20 mouse cellular contexts compared by ENCODE assay signal in genomic region chr9:44144718-44145060, GRCm38 (mm10). TPM values are rescaled to one million over a fixed set of nuclear protein-coding genes. Genes with fewer than 3 reads are reported as not detected.
DNase-seq lines count a peak whose midpoint lies in the region; ATAC-seq and TF ChIP-seq lines count a peak whose summit lies in the region.
"Had no signal": no experiment of that assay in that cellular context is flagged by ENCODE, and none has a peak within 500 bp of the region (broad histone marks: within the 10 kb centered on the region; RNA-seq: fewer than 3 reads in every experiment).

No protein-coding gene starts in this region.

- H3K27ac ChIP-seq in heart, embryonic 15.5 days, result peak overlapping the region; percentile 40
- H3K27ac ChIP-seq in heart, embryonic 11.5 days (ENCODE audit: low read depth, low read length), result no peak overlapping the region
- 0 out of 2 replicates have a peak overlapping the region, but pooled peaks have one; percentile 6 for H3K27ac ChIP-seq in lung, embryonic 15.5 days
- H3K27ac ChIP-seq in lung, postnatal 0 days (ENCODE audit: low read length), result no peak overlapping the region
- H3K27ac ChIP-seq in stomach, postnatal 0 days (replicated peaks), result peak overlapping the region; percentile 58; the same call in 1 of the 2 replicates
- H3K27ac ChIP-seq: forebrain, embryonic 13.5 days; midbrain, embryonic 13.5 days; neural tube, embryonic 13.5 days had no signal

- no peaks in the 10 kb centered on the region for H3K9me3 ChIP-seq in heart, embryonic 15.5 days (replicated peaks)
- no peaks in the 10 kb centered on the region for H3K9me3 ChIP-seq in heart, embryonic 11.5 days (replicated peaks; ENCODE audit: control insufficient read depth, low read length)
- H3K9me3 ChIP-seq in lung, embryonic 15.5 days, result no peaks in the 10 kb centered on the region
- H3K9me3 ChIP-seq in lung, postnatal 0 days (ENCODE audit: low read length), result no peaks in the 10 kb centered on the region
- H3K9me3 ChIP-seq in stomach, postnatal 0 days (ENCODE audit: control insufficient read depth, low read length), result no peaks in the 10 kb centered on the region
- H3K9me3 ChIP-seq: forebrain, embryonic 13.5 days; midbrain, embryonic 13.5 days; neural tube, embryonic 13.5 days had no signal

- no peak overlapping the region for H3K9ac ChIP-seq in heart, embryonic 15.5 days
- H3K9ac ChIP-seq in heart, embryonic 11.5 days (ENCODE audit: low read depth, low read length), result no peak overlapping the region
- no peak overlapping the region for H3K9ac ChIP-seq in lung, embryonic 15.5 days
- no peak overlapping the region for H3K9ac ChIP-seq in lung, postnatal 0 days (replicated peaks; ENCODE audit: low read depth)
- H3K9ac ChIP-seq in stomach, postnatal 0 days (ENCODE audit: low read length), result no peak overlapping the region
- H3K9ac ChIP-seq: forebrain, embryonic 13.5 days; midbrain, embryonic 13.5 days; neural tube, embryonic 13.5 days had no signal

- DNase-seq in lung, postnatal 0 days (ENCODE audit: low spot score), result no peak
- DNase-seq in cerebellum, adult 9-11 months, result peak; percentile 84
- DNase-seq in stomach, postnatal 0 days (ENCODE audit: low spot score), result no peak
- DNase-seq in right cerebral cortex, postnatal 14 days, result no peak
- DNase-seq: layer of hippocampus, postnatal 36 days; liver; lung, postnatal 14 days; thymus, adult 18-20 months had no signal

- TF ChIP-seq EP300 in lung, postnatal 0 days (IDR thresholded peaks at IDR 0.05), result no peak
- TF ChIP-seq EP300 in stomach, postnatal 0 days (optimal IDR thresholded peaks at IDR 0.05), result no peak

- H3K4me3 ChIP-seq in heart, embryonic 15.5 days, result no peak overlapping the region
- no peak overlapping the region for H3K4me3 ChIP-seq in heart, embryonic 11.5 days (ENCODE audit: low read depth, low read length)
- no peak overlapping the region for H3K4me3 ChIP-seq in lung, embryonic 15.5 days
- no peak overlapping the region for H3K4me3 ChIP-seq in lung, postnatal 0 days (ENCODE audit: low read depth, low read length)
- H3K4me3 ChIP-seq in stomach, postnatal 0 days (ENCODE audit: low read depth, low read length), result no peak overlapping the region
- H3K4me3 ChIP-seq: forebrain, embryonic 13.5 days; midbrain, embryonic 13.5 days; neural tube, embryonic 13.5 days had no signal

- no peak overlapping the region for H3K4me2 ChIP-seq in heart, embryonic 15.5 days
- H3K4me2 ChIP-seq in heart, embryonic 11.5 days, result no peak overlapping the region
- H3K4me2 ChIP-seq in lung, embryonic 15.5 days, result no peak overlapping the region
- H3K4me2 ChIP-seq in lung, postnatal 0 days (replicated peaks; ENCODE audit: low read depth, low read length), result no peak overlapping the region
- no peak overlapping the region for H3K4me2 ChIP-seq in stomach, postnatal 0 days (replicated peaks; ENCODE audit: low read depth)
- H3K4me2 ChIP-seq: forebrain, embryonic 13.5 days; midbrain, embryonic 13.5 days; neural tube, embryonic 13.5 days had no signal

- peaks cover 61% of the 10 kb centered on the region for H3K36me3 ChIP-seq in heart, embryonic 15.5 days
- peaks cover 17% of the 10 kb centered on the region for H3K36me3 ChIP-seq in heart, embryonic 11.5 days (ENCODE audit: control insufficient read depth, insufficient read depth, low read length)
- H3K36me3 ChIP-seq in lung, embryonic 15.5 days, result peaks cover 35% of the 10 kb centered on the region
- peaks cover 10% of the 10 kb centered on the region for H3K36me3 ChIP-seq in lung, postnatal 0 days (ENCODE audit: insufficient read depth, low read length)
- H3K36me3 ChIP-seq in stomach, postnatal 0 days (ENCODE audit: control insufficient read depth, insufficient read depth, low read length), result 0 out of 2 replicates have a peak, but pooled peaks cover 2% of the 10 kb centered on the region

- no peak for TF ChIP-seq CTCF in lung, postnatal 0 days (IDR thresholded peaks at IDR 0.05)
- no peak for TF ChIP-seq CTCF in stomach, postnatal 0 days (IDR thresholded peaks at IDR 0.05; ENCODE audit: low read depth)

- peaks cover 31% of the 10 kb centered on the region for H3K4me1 ChIP-seq in heart, embryonic 15.5 days (replicated peaks)
- 0 out of 2 replicates have a peak, but pooled peaks cover 2% of the 10 kb centered on the region for H3K4me1 ChIP-seq in heart, embryonic 11.5 days (ENCODE audit: control insufficient read depth, insufficient read depth, low read length)
- H3K4me1 ChIP-seq in lung, embryonic 15.5 days, result no peaks in the 10 kb centered on the region
- no peaks in the 10 kb centered on the region for H3K4me1 ChIP-seq in lung, postnatal 0 days (ENCODE audit: insufficient read depth, low read depth, low read length)
- no peaks in the 10 kb centered on the region; the same call in 1 of the 2 replicates for H3K4me1 ChIP-seq in stomach, postnatal 0 days (replicated peaks; ENCODE audit: control insufficient read depth, insufficient read depth)
- H3K4me1 ChIP-seq: midbrain, embryonic 13.5 days; neural tube, embryonic 13.5 days had no signal

- ATAC-seq in heart, embryonic 15.5 days (replicated peaks; ENCODE audit: insufficient number of reproducible peaks, insufficient read depth, low FRiP score, low read depth), result no peak
- ATAC-seq in heart, embryonic 11.5 days (replicated peaks; ENCODE audit: insufficient number of reproducible peaks, low FRiP score, low TSS enrichment), result no peak
- no peak for ATAC-seq in lung, embryonic 15.5 days (ENCODE audit: borderline replicate concordance, extremely low read depth, low FRiP score, low TSS enrichment)
- no peak for ATAC-seq in lung, postnatal 0 days
- no peak for ATAC-seq in stomach, postnatal 0 days (ENCODE audit: low FRiP score, low TSS enrichment)
- ATAC-seq in inflammation-experienced regulatory T-cells, adult 6 months, result no peak
- ATAC-seq: forebrain, embryonic 13.5 days; hindbrain, embryonic 16.5 days; intestine, postnatal 0 days; Patski had no signal

- H3K27me3 ChIP-seq in heart, embryonic 15.5 days, result no peaks in the 10 kb centered on the region
- no peaks in the 10 kb centered on the region for H3K27me3 ChIP-seq in heart, embryonic 11.5 days (ENCODE audit: control insufficient read depth, insufficient read depth, low read length)
- no peaks in the 10 kb centered on the region for H3K27me3 ChIP-seq in lung, embryonic 15.5 days
- H3K27me3 ChIP-seq in lung, postnatal 0 days (replicated peaks; ENCODE audit: insufficient read depth, low read length), result no peaks in the 10 kb centered on the region
- H3K27me3 ChIP-seq in stomach, postnatal 0 days (ENCODE audit: control insufficient read depth, insufficient read depth, low read length), result no peaks in the 10 kb centered on the region
- H3K27me3 ChIP-seq: forebrain, embryonic 13.5 days; midbrain, embryonic 13.5 days; neural tube, embryonic 13.5 days; Patski had no signal

RNA-seq across cellular contexts. Expression of gene Mcam, which starts 10.4 kb away (rescaled TPM):
- polyA plus RNA-seq in heart, embryonic 15.5 days (2015; fragmentation: Nextera tagmentation; extraction: Ambion mirVana), result 93.4 and 102 TPM in 2 replicates
- 86.2 and 105 TPM in 2 replicates for polyA plus RNA-seq in heart, embryonic 11.5 days (2014; fragmentation: Nextera tagmentation; extraction: Ambion mirVana)
- polyA plus RNA-seq in lung, embryonic 15.5 days (2015; fragmentation: Nextera tagmentation; extraction: Ambion mirVana), result 86.2 and 92.9 TPM in 2 replicates
- polyA plus RNA-seq in lung, postnatal 0 days (2015; fragmentation: Nextera tagmentation; extraction: Ambion mirVana), result 113 and 116 TPM in 2 replicates
- 43.9 and 44.5 TPM in 2 replicates for polyA plus RNA-seq in stomach, postnatal 0 days (2015; fragmentation: Nextera tagmentation; extraction: Ambion mirVana)
- under 1 TPM in 1 of 3 experiments, not detected in 2; 0.69 TPM for polyA plus RNA-seq in inflammation-experienced regulatory T-cells, adult 6 months (2017; shearing (Covaris generic))

RNA-seq across cellular contexts. Expression of gene Rnf26, which starts 31.4 kb away (rescaled TPM):
- 28.7 and 39.9 TPM in 2 replicates for polyA plus RNA-seq in heart, embryonic 15.5 days (2015; fragmentation: Nextera tagmentation; extraction: Ambion mirVana)
- 35.2 and 38.2 TPM in 2 replicates for polyA plus RNA-seq in heart, embryonic 11.5 days (2014; fragmentation: Nextera tagmentation; extraction: Ambion mirVana)
- 69.9 and 71.4 TPM in 2 replicates for polyA plus RNA-seq in lung, embryonic 15.5 days (2015; fragmentation: Nextera tagmentation; extraction: Ambion mirVana)
- polyA plus RNA-seq in lung, postnatal 0 days (2015; fragmentation: Nextera tagmentation; extraction: Ambion mirVana), result 18.8 and 19.0 TPM in 2 replicates
- polyA plus RNA-seq in stomach, postnatal 0 days (2015; fragmentation: Nextera tagmentation; extraction: Ambion mirVana), result 22.0 and 22.2 TPM in 2 replicates
- polyA plus RNA-seq in inflammation-experienced regulatory T-cells, adult 6 months (2017; shearing (Covaris generic)), result 1 to 10 TPM; 3.9 to 8.2 (median 6.0) TPM

RNA-seq across cellular contexts. Expression of gene Gm49380, which starts 31.4 kb away (rescaled TPM):
- 0.05 and 0.13 TPM in 2 replicates for polyA plus RNA-seq in heart, embryonic 15.5 days (2015; fragmentation: Nextera tagmentation; extraction: Ambion mirVana)
- 0.28 TPM in 1 of 2 replicates, not detected in the other for polyA plus RNA-seq in heart, embryonic 11.5 days (2014; fragmentation: Nextera tagmentation; extraction: Ambion mirVana)
- 0.17 and 0.21 TPM in 2 replicates for polyA plus RNA-seq in lung, embryonic 15.5 days (2015; fragmentation: Nextera tagmentation; extraction: Ambion mirVana)
- polyA plus RNA-seq in lung, postnatal 0 days (2015; fragmentation: Nextera tagmentation; extraction: Ambion mirVana), result 0.29 and 0.30 TPM in 2 replicates
- 0.05 TPM in 1 of 2 replicates, not detected in the other for polyA plus RNA-seq in stomach, postnatal 0 days (2015; fragmentation: Nextera tagmentation; extraction: Ambion mirVana)
- not detected for polyA plus RNA-seq in inflammation-experienced regulatory T-cells, adult 6 months (2017; shearing (Covaris generic))
- polyA plus RNA-seq: forebrain, embryonic 13.5 days; intestine, postnatal 0 days; liver, embryonic 16.5 days; spleen, adult 2 months had no signal

RNA-seq across cellular contexts. Expression of gene C1qtnf5, which starts 37.6 kb away (rescaled TPM):
- 3.8 TPM in 2 replicates for polyA plus RNA-seq in heart, embryonic 15.5 days (2015; fragmentation: Nextera tagmentation; extraction: Ambion mirVana)
- 0.43 and 1.2 TPM in 2 replicates for polyA plus RNA-seq in heart, embryonic 11.5 days (2014; fragmentation: Nextera tagmentation; extraction: Ambion mirVana)
- 6.3 and 6.5 TPM in 2 replicates for polyA plus RNA-seq in lung, embryonic 15.5 days (2015; fragmentation: Nextera tagmentation; extraction: Ambion mirVana)
- polyA plus RNA-seq in lung, postnatal 0 days (2015; fragmentation: Nextera tagmentation; extraction: Ambion mirVana), result 9.8 and 10.3 TPM in 2 replicates
- 5.3 and 6.5 TPM in 2 replicates for polyA plus RNA-seq in stomach, postnatal 0 days (2015; fragmentation: Nextera tagmentation; extraction: Ambion mirVana)
- polyA plus RNA-seq in inflammation-experienced regulatory T-cells, adult 6 months (2017; shearing (Covaris generic)), result not detected

RNA-seq across cellular contexts. Expression of gene Mfrp, which starts 43.2 kb away (rescaled TPM):
- not detected in 2 replicates for polyA plus RNA-seq in heart, embryonic 15.5 days (2015; fragmentation: Nextera tagmentation; extraction: Ambion mirVana)
- 0.16 TPM in 1 of 2 replicates, not detected in the other for polyA plus RNA-seq in heart, embryonic 11.5 days (2014; fragmentation: Nextera tagmentation; extraction: Ambion mirVana)
- 0.14 and 0.28 TPM in 2 replicates for polyA plus RNA-seq in lung, embryonic 15.5 days (2015; fragmentation: Nextera tagmentation; extraction: Ambion mirVana)
- polyA plus RNA-seq in lung, postnatal 0 days (2015; fragmentation: Nextera tagmentation; extraction: Ambion mirVana), result 0.08 TPM in 1 of 2 replicates, not detected in the other
- polyA plus RNA-seq in stomach, postnatal 0 days (2015; fragmentation: Nextera tagmentation; extraction: Ambion mirVana), result not detected in 2 replicates
- polyA plus RNA-seq in inflammation-experienced regulatory T-cells, adult 6 months (2017; shearing (Covaris generic)), result not detected
- polyA plus RNA-seq: liver, embryonic 16.5 days; neural tube, embryonic 13.5 days had no signal

Comparison
In these comparisons a context has a peak if more than half of its experiments do, and no peak if none do; other contexts are left out.
1. H3K27ac ChIP-seq: peak in heart, embryonic 15.5 days (single experiment), lung, embryonic 15.5 days (single experiment) and stomach, postnatal 0 days (single experiment); none in heart, embryonic 11.5 days (single experiment) and lung, postnatal 0 days (single experiment).
2. RNA of gene Mcam, which starts 10.4 kb away (polyA plus RNA-seq): 113 to 116 TPM in lung, postnatal 0 days, 93.4 to 102 TPM in heart, embryonic 15.5 days, 86.2 to 92.9 TPM in lung, embryonic 15.5 days, 86.2 to 105 TPM in heart, embryonic 11.5 days and 43.9 to 44.5 TPM in stomach, postnatal 0 days; 0.69 TPM in inflammation-experienced regulatory T-cells, adult 6 months; every median in the first group is over 10 times any median in the second.